Mouse (Mus musculus): ENCODE data around the gene Cnn2.
"Not testable (repeated sequence)": the region's sequence is repeated elsewhere in the genome, so short reads cannot be mapped to it uniquely, and the experiment has no call there.

Cnn2 gene

GRCm38 (mm10) chr10:79988506-79989271 lies at the start of gene Cnn2:
Gene Cnn2 (plus strand): TSS chr10:79988584.
- DNase-seq (ENCODE audit: low read depth, low spot score), result no peak

GRCm38 (mm10) chr10:79940749-79941148 lies 47.6 kb upstream of the Cnn2 start:
- no peak for DNase-seq (ENCODE audit: low read depth, low spot score)

GRCm38 (mm10) chr10:79942988-79943387 lies 45.4 kb upstream of the Cnn2 start:
- no peak for DNase-seq (ENCODE audit: low read depth, low spot score)

- no peak for DNase-seq (ENCODE audit: low read depth, low spot score)
Observed at GRCm38 (mm10) chr10:79943471-79943901, 44.9 kb upstream of the Cnn2 start.

GRCm38 (mm10) chr10:79945507-79946234 lies 42.7 kb upstream of the Cnn2 start:
- DNase-seq (ENCODE audit: low read depth, low spot score), result no peak

GRCm38 (mm10) chr10:79946752-79947322 lies 41.5 kb upstream of the Cnn2 start:
- no peak for DNase-seq (ENCODE audit: low read depth, low spot score)

GRCm38 (mm10) chr10:79947502-79947901 lies 40.9 kb upstream of the Cnn2 start:
- DNase-seq (ENCODE audit: low read depth, low spot score), result no peak

- no peak for DNase-seq (ENCODE audit: low read depth, low spot score)
Observed at GRCm38 (mm10) chr10:79949873-79950272, 38.5 kb upstream of the Cnn2 start.

- DNase-seq (ENCODE audit: low read depth, low spot score), result no peak
Observed at GRCm38 (mm10) chr10:79950661-79951060, 37.7 kb upstream of the Cnn2 start.

GRCm38 (mm10) chr10:79953946-79954345 lies 34.4 kb upstream of the Cnn2 start:
- no peak for DNase-seq (ENCODE audit: low read depth, low spot score)

GRCm38 (mm10) chr10:79955691-79956090 lies 32.7 kb upstream of the Cnn2 start:
- no peak for DNase-seq (ENCODE audit: low read depth, low spot score)

GRCm38 (mm10) chr10:79956643-79957154 lies 31.7 kb upstream of the Cnn2 start:
- no peak for DNase-seq (ENCODE audit: low read depth, low spot score)

GRCm38 (mm10) chr10:79958140-79958816 lies 30.1 kb upstream of the Cnn2 start:
- peak; percentile 68 for DNase-seq (ENCODE audit: low read depth, low spot score)

- not testable (repeated sequence) for DNase-seq (ENCODE audit: low read depth, low spot score)
Observed at GRCm38 (mm10) chr10:79959412-79959811, 29.0 kb upstream of the Cnn2 start.

GRCm38 (mm10) chr10:79959847-79960601 lies 28.4 kb upstream of the Cnn2 start, which contains the start of gene Wdr18:
Gene Wdr18 (plus strand): TSS chr10:79960152.
- peak; percentile 100 for DNase-seq (ENCODE audit: low read depth, low spot score)

GRCm38 (mm10) chr10:79960671-79961294 lies 27.6 kb upstream of the Cnn2 start:
- no peak for DNase-seq (ENCODE audit: low read depth, low spot score)

- no peak for DNase-seq (ENCODE audit: low read depth, low spot score)
Observed at GRCm38 (mm10) chr10:79964727-79965126, 23.7 kb upstream of the Cnn2 start.

GRCm38 (mm10) chr10:79965325-79965724 lies 23.1 kb upstream of the Cnn2 start:
- DNase-seq (ENCODE audit: low read depth, low spot score), result no peak

GRCm38 (mm10) chr10:79966886-79967400 lies 21.4 kb upstream of the Cnn2 start:
- no peak for DNase-seq (ENCODE audit: low read depth, low spot score)

GRCm38 (mm10) chr10:79968181-79968580 lies 20.2 kb upstream of the Cnn2 start:
- DNase-seq (ENCODE audit: low read depth, low spot score), result no peak
